Mouse (Mus musculus) kidney, adult 10 weeks (tissue): ENCODE results near the gene Tns4. TPM values are rescaled to one million over a fixed set of nuclear protein-coding genes. Genes with fewer than 3 reads are reported as not detected.

Source experiments
- polyA plus RNA-seq: library from polyadenylated mRNA; stranded (reverse); fragments of 350-450 nt; fragmentation: Illumina TruSeq; extraction: RNeasy Lipid Tissue Mini Kit (QIAGEN cat#74804); gene quantifications from one replicate; pipeline ENCODE4 v1.2.3, GENCODE M21; 2014; ENCODE audit warnings: low read depth, low replicate concordance

Gene Tns4
- polyA plus RNA-seq, result not detected

GRCm38 (mm10) chr11:99089077-99089601 is at the start of gene Tns4:
Gene Tns4, minus strand, starts transcription at chr11:99089306.

GRCm38 (mm10) chr11:99041051-99041729 is 47.9 kb downstream of the Tns4 start, which contains the start of gene Igfbp4:
Gene Igfbp4, plus strand, starts transcription at chr11:99041244.

GRCm38 (mm10) chr11:99023500-99024467 is 65.3 kb downstream of the Tns4 start, which contains the start of gene Top2a:
Gene Top2a, minus strand, starts transcription at chr11:99024189.

Other genes starting within 250 kb of the Tns4 start
- gene Wipf2, start 225.7 kb downstream of the Tns4 start, polyA plus RNA-seq, result 8.2 TPM
- gene Cdc6, start 181.5 kb downstream of the Tns4 start, polyA plus RNA-seq, result not detected
- 0.77 TPM for gene Rara, start 161.5 kb downstream of the Tns4 start, polyA plus RNA-seq
- gene Gjd3, start 106.3 kb downstream of the Tns4 start, polyA plus RNA-seq, result not detected
- gene Top2a, start 65.1 kb downstream of the Tns4 start, polyA plus RNA-seq, result 1.1 TPM
- 113 TPM for gene Igfbp4, start 48.1 kb downstream of the Tns4 start, polyA plus RNA-seq
- not detected for gene Ccr7, start 65.8 kb upstream of the Tns4 start, polyA plus RNA-seq
- gene Smarce1, start 141.7 kb upstream of the Tns4 start, polyA plus RNA-seq, result 111 TPM
- 5.1 TPM for gene Krt222, start 154.8 kb upstream of the Tns4 start, polyA plus RNA-seq
- not detected for gene Krt24, start 196.0 kb upstream of the Tns4 start, polyA plus RNA-seq
- not detected for gene Krt25, start 233.6 kb upstream of the Tns4 start, polyA plus RNA-seq
- gene Krt26, start 248.7 kb upstream of the Tns4 start, polyA plus RNA-seq, result not detected